Mouse (Mus musculus): ENCODE data around the gene Zcchc4.

Zcchc4 gene

GRCm38 (mm10) chr5:52775237-52775636 lies at the start of gene Zcchc4:
TSS of gene Zcchc4 (plus strand) at chr5:52775409.
- DNase-seq (ENCODE audit: low spot score) = no peak

GRCm38 (mm10) chr5:52727747-52728146 lies 47.5 kb upstream of the Zcchc4 start:
- DNase-seq (ENCODE audit: low spot score) = no peak

GRCm38 (mm10) chr5:52732811-52733210 lies 42.4 kb upstream of the Zcchc4 start:
- no peak for DNase-seq (ENCODE audit: low spot score)

GRCm38 (mm10) chr5:52736046-52736445 lies 39.2 kb upstream of the Zcchc4 start:
- DNase-seq (ENCODE audit: low spot score) = no peak

- peak; percentile 77 for DNase-seq (ENCODE audit: low spot score)
Measured at GRCm38 (mm10) chr5:52741391-52742111, 33.7 kb upstream of the Zcchc4 start, which contains the start of gene Pi4k2b. TSS of gene Pi4k2b (plus strand) at chr5:52741574.

- DNase-seq (ENCODE audit: low spot score) = peak; percentile 60
Measured at GRCm38 (mm10) chr5:52742112-52742813, 32.9 kb upstream of the Zcchc4 start.

- DNase-seq (ENCODE audit: low spot score) = no peak
Measured at GRCm38 (mm10) chr5:52743231-52743630, 32.0 kb upstream of the Zcchc4 start.

- DNase-seq (ENCODE audit: low spot score) = no peak
Measured at GRCm38 (mm10) chr5:52746920-52747319, 28.3 kb upstream of the Zcchc4 start.

- DNase-seq (ENCODE audit: low spot score) = no peak
Measured at GRCm38 (mm10) chr5:52748732-52749131, 26.5 kb upstream of the Zcchc4 start.

GRCm38 (mm10) chr5:52753146-52753545 lies 22.1 kb upstream of the Zcchc4 start:
- no peak for DNase-seq (ENCODE audit: low spot score)

- DNase-seq (ENCODE audit: low spot score) = no peak
Measured at GRCm38 (mm10) chr5:52754196-52754595, 21.0 kb upstream of the Zcchc4 start.

- no peak for DNase-seq (ENCODE audit: low spot score)
Measured at GRCm38 (mm10) chr5:52755337-52755736, 19.9 kb upstream of the Zcchc4 start.

- no peak for DNase-seq (ENCODE audit: low spot score)
Measured at GRCm38 (mm10) chr5:52755989-52756388, 19.2 kb upstream of the Zcchc4 start.

- no peak for DNase-seq (ENCODE audit: low spot score)
Measured at GRCm38 (mm10) chr5:52762586-52762985, 12.6 kb upstream of the Zcchc4 start.

GRCm38 (mm10) chr5:52774267-52774666 lies 942 bp upstream of the Zcchc4 start:
- DNase-seq (ENCODE audit: low spot score) = no peak

- DNase-seq (ENCODE audit: low spot score) = peak; percentile 52
Measured at GRCm38 (mm10) chr5:52776466-52777354, 1.5 kb downstream of the Zcchc4 start.

GRCm38 (mm10) chr5:52782523-52783250 lies 7.5 kb downstream of the Zcchc4 start:
- peak; percentile 81 for DNase-seq (ENCODE audit: low spot score)

- DNase-seq (ENCODE audit: low spot score) = no peak
Measured at GRCm38 (mm10) chr5:52783251-52783620, 8.0 kb downstream of the Zcchc4 start.

- DNase-seq (ENCODE audit: low spot score) = no peak
Measured at GRCm38 (mm10) chr5:52783957-52784356, 8.7 kb downstream of the Zcchc4 start.

- DNase-seq (ENCODE audit: low spot score) = peak; percentile 8
Measured at GRCm38 (mm10) chr5:52786556-52787322, 11.5 kb downstream of the Zcchc4 start.

GRCm38 (mm10) chr5:52793230-52793629 lies 18.0 kb downstream of the Zcchc4 start:
- no peak for DNase-seq (ENCODE audit: low spot score)

All from c-Kit-positive CD71-positive TER-119-positive erythroid progenitor cells, embryonic 14.5 days (primary cell).